Mouse (Mus musculus) myocyte (in vitro differentiated cells): ENCODE data around the gene Cers6. TPM values are rescaled to one million over a fixed set of nuclear protein-coding genes. Genes with fewer than 3 reads are reported as not detected.

Experiments
- H3K27me3 ChIP-seq: one replicate; pipeline ENCODE4 v1.6.1; 2011; ENCODE audit not compliant: control insufficient read depth, insufficient read depth, insufficient read length
- H3K36me3 ChIP-seq: one replicate; pipeline ENCODE4 v1.6.1; 2011; ENCODE audit not compliant: control insufficient read depth, insufficient read depth
- H3K4me2 ChIP-seq: one replicate; pipeline ENCODE4 v1.6.1; 2011; ENCODE audit warnings: low read depth, control low read depth
- H3K4me3 ChIP-seq: one replicate; pipeline ENCODE4 v1.5.1; 2011; ENCODE audit warnings: mild to moderate bottlenecking, control low read depth, moderate library complexity
- H3K79me2 ChIP-seq: one replicate; pipeline ENCODE4 v1.6.1; 2011; ENCODE audit not compliant: control insufficient read depth, insufficient read depth
- H3ac ChIP-seq: one replicate; pipeline ENCODE4 v1.6.1; 2011; ENCODE audit not compliant: control insufficient read depth, insufficient read length
- CEBPB ChIP-seq: IDR thresholded peaks from 2 replicates; pipeline ENCODE4 v1.6.1; 2011; ENCODE audit warnings: mild to moderate bottlenecking, moderate library complexity; ENCODE audit not compliant: poor library complexity, insufficient read depth, severe bottlenecking
- E2F4 ChIP-seq: IDR thresholded peaks from one replicate; pipeline ENCODE4 v1.6.1; 2011; ENCODE audit warnings: mild to moderate bottlenecking, control low read depth, moderate library complexity; ENCODE audit not compliant: insufficient read depth
- MAX ChIP-seq: IDR thresholded peaks from one replicate; pipeline ENCODE4 v1.6.1; 2011; ENCODE audit warnings: low read depth, mild to moderate bottlenecking, control low read depth
- MYOD1 ChIP-seq, 3 experiments: IDR thresholded peaks; one replicate each; pipeline ENCODE4 v1.6.1; 2011; ENCODE audit warnings: control low read depth in 2 of 3, low read depth in 2 of 3, mild to moderate bottlenecking in 2 of 3, moderate library complexity in 1 of 3; ENCODE audit not compliant: insufficient read length in 2 of 3, control insufficient read depth in 1 of 3
- MYOG ChIP-seq, 3 experiments: IDR thresholded peaks; one replicate each; pipeline ENCODE4 v1.6.1; 2011; ENCODE audit warnings: control low read depth in 2 of 3, low read depth in 2 of 3, mild to moderate bottlenecking in 2 of 3; ENCODE audit not compliant: insufficient read length in 2 of 3, control insufficient read depth in 1 of 3, insufficient read depth in 1 of 3
- POLR2A ChIP-seq: IDR thresholded peaks from one replicate; pipeline ENCODE4 v1.6.1; 2011; ENCODE audit warnings: low read depth, mild to moderate bottlenecking, control low read depth, moderate library complexity; ENCODE audit not compliant: insufficient read length
- POLR2AphosphoS2 ChIP-seq: IDR thresholded peaks from one replicate; pipeline ENCODE4 v1.6.1; 2011; ENCODE audit warnings: low read depth, control low read depth; ENCODE audit not compliant: insufficient read length
- REST ChIP-seq: IDR thresholded peaks from one replicate; pipeline ENCODE4 v1.6.1; 2011; ENCODE audit warnings: mild to moderate bottlenecking, control low read depth, moderate library complexity; ENCODE audit not compliant: insufficient read depth, insufficient read length
- SRF ChIP-seq: IDR thresholded peaks from one replicate; pipeline ENCODE4 v1.6.1; 2011; ENCODE audit warnings: low read depth; ENCODE audit not compliant: control insufficient read depth, insufficient read length
- TCF12 ChIP-seq: IDR thresholded peaks from one replicate; pipeline ENCODE4 v1.6.1; 2011; ENCODE audit warnings: mild to moderate bottlenecking, control low read depth; ENCODE audit not compliant: poor library complexity, insufficient read depth, severe bottlenecking
- TCF3 ChIP-seq: IDR thresholded peaks from one replicate; pipeline ENCODE4 v1.6.1; 2011; ENCODE audit warnings: low read depth, control low read depth; ENCODE audit not compliant: insufficient read length
- USF1 ChIP-seq: IDR thresholded peaks from one replicate; pipeline ENCODE4 v1.6.1; 2011; ENCODE audit warnings: low read depth, mild to moderate bottlenecking, control low read depth, moderate library complexity
- polyA plus RNA-seq: library from polyadenylated mRNA; unstranded; fragments of >200 nt; fragmentation: generic; extraction: Trizol; gene quantifications from one replicate; pipeline ENCODE4 v1.2.1, GENCODE M21; 2012; ENCODE audit warnings: missing spikeins

Cers6 gene
- polyA plus RNA-seq, 1 experiment: 16.5 TPM

DNA sequence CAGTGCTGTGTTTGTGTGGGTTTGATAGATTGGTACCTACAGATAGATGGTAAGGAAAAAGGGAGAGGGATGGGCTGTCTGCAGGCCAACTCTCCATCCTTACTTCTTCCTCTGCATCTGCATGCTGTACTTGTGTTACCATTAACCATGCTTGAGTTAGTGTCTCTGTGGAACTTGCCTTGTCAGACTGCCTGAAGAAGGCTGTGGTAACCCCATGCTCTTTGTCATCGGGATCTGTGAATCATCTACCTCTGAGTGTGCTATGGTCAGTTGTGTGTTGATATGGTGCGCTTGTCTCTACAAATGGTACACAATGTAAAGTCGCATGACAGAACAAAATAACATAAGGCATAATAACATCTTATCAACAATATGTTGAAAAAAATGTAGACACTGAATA is 94.9 kb downstream of the Cers6 start:
- Histone ChIP-seq H3ac (no peak overlapping the region), H3K4me2 (no peak overlapping the region), H3K4me3 (no peak overlapping the region), H3K79me2 (peaks cover 7% of the 10 kb centered on the region), H3K36me3 (peaks cover 4% of the 10 kb centered on the region), H3K27me3 (no peaks in the 10 kb centered on the region)
- TF ChIP-seq MAX (no peak), CEBPB (no peak), SRF (no peak), E2F4 (no peak), REST (no peak), POLR2A (no peak), MYOG (IDR thresholded peaks at IDR 0.05; ENCODE audit: control insufficient read depth in 1 of 3, insufficient read depth in 1 of 3, insufficient read length in 2 of 3, low read depth in 2 of 3) (no peak), POLR2AphosphoS2 (no peak), MYOD1 (IDR thresholded peaks at IDR 0.05; ENCODE audit: control insufficient read depth in 1 of 3, insufficient read length in 2 of 3, low read depth in 2 of 3) (no peak), TCF3 (no peak), TCF12 (no peak)

DNA sequence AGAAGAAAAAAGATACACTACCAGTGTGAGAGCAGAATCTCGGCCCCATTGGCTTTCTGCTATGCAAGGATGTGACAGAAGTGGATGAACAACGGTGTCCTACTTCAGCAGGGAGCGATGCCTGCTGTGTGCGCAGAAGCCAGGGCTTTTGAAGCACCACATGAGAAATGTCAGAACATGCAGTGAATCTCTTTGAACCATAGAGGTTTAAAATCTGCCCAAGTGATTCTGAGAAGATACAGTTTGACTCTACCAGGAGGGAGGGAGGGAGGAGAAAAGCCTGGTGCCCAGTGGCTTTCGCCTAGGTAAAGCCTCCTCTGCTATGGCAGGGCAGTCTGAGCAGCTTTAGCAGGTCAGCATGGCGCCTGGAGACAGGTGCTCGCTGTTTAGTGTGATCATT is 96.6 kb downstream of the Cers6 start:
- Histone ChIP-seq H3ac (no peak overlapping the region), H3K36me3 (no peaks in the 10 kb centered on the region), H3K79me2 (peaks cover 7% of the 10 kb centered on the region), H3K4me3 (no peak overlapping the region), H3K4me2 (no peak overlapping the region), H3K27me3 (no peaks in the 10 kb centered on the region)
- TF ChIP-seq E2F4: no peak

DNA sequence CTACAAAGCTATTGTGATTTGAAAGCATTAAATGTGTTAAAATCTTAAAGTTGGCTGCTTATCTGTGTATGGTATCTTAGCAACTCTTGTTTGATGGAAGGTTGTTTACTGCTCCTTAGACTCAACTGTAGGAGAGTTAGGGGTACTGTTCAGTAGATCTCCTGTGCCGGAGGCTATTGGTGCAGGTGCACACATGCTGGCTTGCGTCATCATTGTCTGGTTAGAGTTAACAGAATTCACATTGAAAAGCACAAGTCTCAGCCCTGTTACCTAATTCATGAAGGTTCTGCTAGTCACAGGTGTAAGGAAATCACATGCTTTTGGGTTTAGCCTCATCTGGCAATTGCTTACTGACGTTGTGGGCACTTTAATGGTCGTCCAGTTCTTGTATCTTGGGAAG is 98.3 kb downstream of the Cers6 start:
- Histone ChIP-seq H3ac (no peak overlapping the region), H3K36me3 (peaks cover 6% of the 10 kb centered on the region), H3K27me3 (no peaks in the 10 kb centered on the region), H3K4me3 (no peak overlapping the region), H3K4me2 (no peak overlapping the region), H3K79me2 (peaks cover 3% of the 10 kb centered on the region)
- TF ChIP-seq E2F4 (no peak), MYOG (IDR thresholded peaks at IDR 0.05; ENCODE audit: control insufficient read depth in 1 of 3, insufficient read depth in 1 of 3, insufficient read length in 2 of 3, low read depth in 2 of 3) (no peak), POLR2AphosphoS2 (no peak), MYOD1 (IDR thresholded peaks at IDR 0.05; ENCODE audit: control insufficient read depth in 1 of 3, insufficient read length in 2 of 3, low read depth in 2 of 3) (no peak), TCF12 (no peak), REST (no peak), TCF3 (no peak), CEBPB (no peak), POLR2A (no peak), USF1 (no peak), SRF (no peak), MAX (no peak)

DNA sequence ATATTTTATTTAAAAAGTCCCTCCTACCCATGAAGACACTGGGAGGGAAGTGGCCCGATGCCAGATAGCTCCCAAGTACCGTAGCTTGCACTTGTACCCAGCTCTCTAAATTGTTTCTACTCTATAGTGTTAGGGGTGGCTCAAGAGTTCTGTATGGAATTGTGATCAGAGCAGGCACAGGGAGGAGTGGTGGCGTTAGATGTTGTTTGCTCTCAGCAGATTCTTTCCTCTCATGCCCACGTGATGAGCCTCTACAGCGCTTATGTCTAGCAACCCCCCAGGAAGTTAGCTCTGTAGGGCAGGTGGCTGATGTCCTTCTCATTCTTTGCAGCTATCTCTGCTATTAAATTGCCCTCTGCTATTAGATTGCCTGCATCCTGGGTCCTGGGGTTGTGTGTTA is 98.8 kb downstream of the Cers6 start:
- Histone ChIP-seq H3K79me2 (no peaks in the 10 kb centered on the region), H3K4me3 (no peak overlapping the region), H3K27me3 (no peaks in the 10 kb centered on the region), H3K4me2 (no peak overlapping the region), H3K36me3 (peaks cover 7% of the 10 kb centered on the region), H3ac (no peak overlapping the region)
- TF ChIP-seq CEBPB (no peak), MYOG (IDR thresholded peaks at IDR 0.05; ENCODE audit: control insufficient read depth in 1 of 3, insufficient read depth in 1 of 3, insufficient read length in 2 of 3, low read depth in 2 of 3) (no peak), TCF12 (no peak), USF1 (no peak)

DNA sequence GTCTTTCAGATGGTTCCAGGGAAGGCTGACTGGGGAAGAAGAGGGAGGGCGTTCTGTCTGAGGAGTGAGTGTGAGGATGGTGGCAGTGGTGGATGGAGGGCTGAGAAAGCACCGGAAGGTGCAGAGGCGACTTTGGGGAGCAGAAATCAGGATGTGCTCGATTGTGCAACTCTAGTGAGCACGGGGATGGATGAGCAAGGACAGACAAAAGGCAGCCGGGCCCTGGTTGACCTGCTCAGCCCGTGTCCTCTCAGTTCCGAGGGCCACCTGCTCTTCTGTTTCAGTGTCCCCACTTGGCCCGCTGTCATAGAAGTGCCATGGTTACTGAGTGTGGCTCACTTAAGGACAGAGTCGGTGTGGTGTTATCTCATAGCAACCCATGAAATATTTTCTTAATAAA is 99.4 kb downstream of the Cers6 start:
- no peak for TF ChIP-seq SRF
- TF ChIP-seq CEBPB: no peak
- TF ChIP-seq E2F4: no peak
- no peak for TF ChIP-seq POLR2A
- no peak for TF ChIP-seq MAX
- Histone ChIP-seq H3K4me3 (no peak overlapping the region), H3K27me3 (no peaks in the 10 kb centered on the region), H3K36me3 (peaks cover 7% of the 10 kb centered on the region), H3K4me2 (no peak overlapping the region), H3K79me2 (no peaks in the 10 kb centered on the region), H3ac (no peak overlapping the region)

DNA sequence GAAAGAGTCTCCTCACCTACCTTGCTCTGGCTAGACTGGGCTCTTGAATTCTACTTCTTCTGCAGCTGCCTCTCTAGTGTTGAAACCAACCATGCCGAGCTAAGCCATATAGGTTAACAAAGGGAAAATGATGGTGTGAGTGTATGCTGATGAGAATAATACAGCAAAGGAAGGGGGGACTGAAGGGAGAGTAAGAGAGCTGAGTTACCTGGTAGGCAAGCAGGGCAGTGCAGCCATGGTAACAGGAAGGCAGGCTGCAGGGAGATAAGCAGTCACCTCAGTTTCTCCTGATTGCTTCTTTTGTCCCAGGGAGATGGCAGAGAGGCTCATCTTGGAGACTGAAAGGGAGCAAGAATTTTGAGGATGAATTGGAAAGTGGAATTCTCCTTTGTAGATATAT is 105.1 kb downstream of the Cers6 start:
- TF ChIP-seq TCF3 (no peak), E2F4 (no peak), POLR2AphosphoS2 (no peak), TCF12 (no peak)
- H3K79me2 ChIP-seq: peaks cover 4% of the 10 kb centered on the region
- H3K36me3 ChIP-seq: peaks cover 11% of the 10 kb centered on the region
- H3ac ChIP-seq: no peak overlapping the region
- no peak overlapping the region for H3K4me2 ChIP-seq
- no peaks in the 10 kb centered on the region for H3K27me3 ChIP-seq
- H3K4me3 ChIP-seq: no peak overlapping the region
